Mouse (Mus musculus) heart, postnatal 0 days (tissue): ENCODE measurements around the gene Osbp2.

ENCODE experiments used
- CTCF ChIP-seq: IDR thresholded peaks from 2 replicates; pipeline ENCODE4 v1.5.1; 2016; ENCODE audit warnings: antibody characterized with exemption, control low read depth, low read depth
- EP300 ChIP-seq: IDR thresholded peaks from 2 replicates; pipeline ENCODE4 v1.6.1; 2016; ENCODE audit warnings: antibody characterized with exemption, low read depth

DNA sequence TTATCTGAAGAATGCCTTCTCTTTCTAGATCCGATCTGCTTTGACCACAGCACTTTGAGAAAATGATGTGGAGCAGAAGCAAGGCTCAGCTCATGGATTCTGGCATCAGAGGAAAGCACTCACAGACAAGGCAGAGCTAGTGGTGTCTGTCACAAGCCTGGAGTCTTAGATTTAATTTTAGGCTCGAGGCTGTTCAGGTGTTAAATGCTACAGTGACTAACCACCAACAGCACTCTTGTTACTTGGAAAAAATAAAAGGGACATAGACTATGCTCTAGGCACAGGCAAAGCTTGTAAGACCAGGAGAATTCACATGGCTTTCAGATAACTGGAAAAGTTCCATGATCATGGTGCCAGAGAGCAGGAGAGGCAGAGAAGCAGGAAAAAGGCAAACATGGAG is 40.3 kb downstream of the Osbp2 start:
- no peak for TF ChIP-seq EP300
- no peak for TF ChIP-seq CTCF
